Mouse (Mus musculus): Measurements from ENCODE around the gene Matn4. TPM values are rescaled to one million over a fixed set of nuclear protein-coding genes. Genes with fewer than 3 reads are reported as not detected.

Gene Matn4
- polyA plus RNA-seq, 1 experiment = 0.01 TPM

GRCm38 (mm10) chr2:164426121-164426520, 21.2 kb upstream of the Matn4 start:
- Histone ChIP-seq H3K27me3 (ENCODE audit: control insufficient read depth, insufficient read depth, insufficient read length) (no peaks in the 10 kb centered on the region), H3K4me3 (ENCODE audit: insufficient read depth, poor library complexity, severe bottlenecking) (no peak overlapping the region), H3K79me3 (ENCODE audit: low read depth) (peaks cover 17% of the 10 kb centered on the region), H3ac (ENCODE audit: control insufficient read depth, insufficient read length, low read depth) (no peak overlapping the region), H3K79me2 (ENCODE audit: control insufficient read depth, insufficient read depth) (peaks cover 41% of the 10 kb centered on the region), H3K36me3 (ENCODE audit: control insufficient read depth, insufficient read depth) (peaks cover 85% of the 10 kb centered on the region)
- TF ChIP-seq MYOG (IDR thresholded peaks at IDR 0.05; ENCODE audit: control insufficient read depth, extremely low read depth, insufficient read length) = no peak
- no peak for TF ChIP-seq USF1 (IDR thresholded peaks at IDR 0.05; ENCODE audit: low read depth)
- no peak for TF ChIP-seq CTCF (IDR thresholded peaks at IDR 0.05; ENCODE audit: control insufficient read depth, insufficient read depth, insufficient read length)
- TF ChIP-seq MAX (IDR thresholded peaks at IDR 0.05) = no peak
- no peak for TF ChIP-seq FOSL1 (IDR thresholded peaks at IDR 0.05; ENCODE audit: insufficient read depth, low read length, poor library complexity, severe bottlenecking)
- TF ChIP-seq CEBPB (IDR thresholded peaks at IDR 0.05; ENCODE audit: low read depth) = no peak
- no peak for TF ChIP-seq MYOD1 (IDR thresholded peaks at IDR 0.05; ENCODE audit: control insufficient read depth, insufficient read length, low read depth)

- no peaks in the 10 kb centered on the region for H3K27me3 ChIP-seq (ENCODE audit: control insufficient read depth, insufficient read depth, insufficient read length)
- peaks cover 79% of the 10 kb centered on the region for H3K36me3 ChIP-seq (ENCODE audit: control insufficient read depth, insufficient read depth)
Measured at GRCm38 (mm10) chr2:164425401-164425800, 20.4 kb upstream of the Matn4 start.

GRCm38 (mm10) chr2:164424406-164424805, 19.4 kb upstream of the Matn4 start:
- TF ChIP-seq CEBPB (IDR thresholded peaks at IDR 0.05; ENCODE audit: low read depth) (no peak), CTCF (IDR thresholded peaks at IDR 0.05; ENCODE audit: control insufficient read depth, insufficient read depth, insufficient read length) (no peak), FOSL1 (IDR thresholded peaks at IDR 0.05; ENCODE audit: insufficient read depth, low read length, poor library complexity, severe bottlenecking) (no peak), MYOG (IDR thresholded peaks at IDR 0.05; ENCODE audit: control insufficient read depth, extremely low read depth, insufficient read length) (no peak), USF1 (IDR thresholded peaks at IDR 0.05; ENCODE audit: low read depth) (no peak), MYOD1 (IDR thresholded peaks at IDR 0.05; ENCODE audit: control insufficient read depth, insufficient read length, low read depth) (no peak), MAX (IDR thresholded peaks at IDR 0.05) (no peak)
- Histone ChIP-seq H3K36me3 (ENCODE audit: control insufficient read depth, insufficient read depth) (peaks cover 69% of the 10 kb centered on the region), H3K79me2 (ENCODE audit: control insufficient read depth, insufficient read depth) (peaks cover 23% of the 10 kb centered on the region), H3K79me3 (ENCODE audit: low read depth) (peaks cover 4% of the 10 kb centered on the region), H3K4me3 (ENCODE audit: insufficient read depth, poor library complexity, severe bottlenecking) (no peak overlapping the region), H3K27me3 (ENCODE audit: control insufficient read depth, insufficient read depth, insufficient read length) (no peaks in the 10 kb centered on the region), H3ac (ENCODE audit: control insufficient read depth, insufficient read length, low read depth) (no peak overlapping the region)

More at GRCm38 (mm10) chr2:164425401-164425800, 20.4 kb upstream of the Matn4 start:
- TF ChIP-seq FOSL1 (IDR thresholded peaks at IDR 0.05; ENCODE audit: insufficient read depth, low read length, poor library complexity, severe bottlenecking) = no peak
- TF ChIP-seq CEBPB (IDR thresholded peaks at IDR 0.05; ENCODE audit: low read depth) = no peak
- no peak for TF ChIP-seq MAX (IDR thresholded peaks at IDR 0.05)
- no peak for TF ChIP-seq MYOD1 (IDR thresholded peaks at IDR 0.05; ENCODE audit: control insufficient read depth, insufficient read length, low read depth)
- no peak for TF ChIP-seq USF1 (IDR thresholded peaks at IDR 0.05; ENCODE audit: low read depth)
- TF ChIP-seq CTCF (IDR thresholded peaks at IDR 0.05; ENCODE audit: control insufficient read depth, insufficient read depth, insufficient read length) = no peak
- TF ChIP-seq MYOG (IDR thresholded peaks at IDR 0.05; ENCODE audit: control insufficient read depth, extremely low read depth, insufficient read length) = no peak
- H3K79me3 ChIP-seq (ENCODE audit: low read depth) = peaks cover 11% of the 10 kb centered on the region
- peaks cover 33% of the 10 kb centered on the region for H3K79me2 ChIP-seq (ENCODE audit: control insufficient read depth, insufficient read depth)
- H3K4me3 ChIP-seq (ENCODE audit: insufficient read depth, poor library complexity, severe bottlenecking) = no peak overlapping the region
- H3ac ChIP-seq (ENCODE audit: control insufficient read depth, insufficient read length, low read depth) = no peak overlapping the region

- peaks cover 14% of the 10 kb centered on the region for H3K79me2 ChIP-seq (ENCODE audit: control insufficient read depth, insufficient read depth)
- H3K79me3 ChIP-seq (ENCODE audit: low read depth) = no peaks in the 10 kb centered on the region
- H3K27me3 ChIP-seq (ENCODE audit: control insufficient read depth, insufficient read depth, insufficient read length) = no peaks in the 10 kb centered on the region
- peaks cover 59% of the 10 kb centered on the region for H3K36me3 ChIP-seq (ENCODE audit: control insufficient read depth, insufficient read depth)
- no peak overlapping the region for H3ac ChIP-seq (ENCODE audit: control insufficient read depth, insufficient read length, low read depth)
- no peak overlapping the region for H3K4me3 ChIP-seq (ENCODE audit: insufficient read depth, poor library complexity, severe bottlenecking)
- TF ChIP-seq MYOD1 (IDR thresholded peaks at IDR 0.05; ENCODE audit: control insufficient read depth, insufficient read length, low read depth) = no peak
- no peak for TF ChIP-seq FOSL1 (IDR thresholded peaks at IDR 0.05; ENCODE audit: insufficient read depth, low read length, poor library complexity, severe bottlenecking)
- TF ChIP-seq MYOG (IDR thresholded peaks at IDR 0.05; ENCODE audit: control insufficient read depth, extremely low read depth, insufficient read length) = no peak
- TF ChIP-seq USF1 (IDR thresholded peaks at IDR 0.05; ENCODE audit: low read depth) = no peak
- TF ChIP-seq CEBPB (IDR thresholded peaks at IDR 0.05; ENCODE audit: low read depth) = no peak
- no peak for TF ChIP-seq CTCF (IDR thresholded peaks at IDR 0.05; ENCODE audit: control insufficient read depth, insufficient read depth, insufficient read length)
- TF ChIP-seq MAX (IDR thresholded peaks at IDR 0.05) = no peak
Measured at GRCm38 (mm10) chr2:164423464-164423863, 18.5 kb upstream of the Matn4 start.

- no peaks in the 10 kb centered on the region for H3K27me3 ChIP-seq (ENCODE audit: control insufficient read depth, insufficient read depth, insufficient read length)
- peaks cover 53% of the 10 kb centered on the region for H3K36me3 ChIP-seq (ENCODE audit: control insufficient read depth, insufficient read depth)
- TF ChIP-seq MYOD1 (IDR thresholded peaks at IDR 0.05; ENCODE audit: control insufficient read depth, insufficient read length, low read depth) (no peak), FOSL1 (IDR thresholded peaks at IDR 0.05; ENCODE audit: insufficient read depth, low read length, poor library complexity, severe bottlenecking) (no peak), USF1 (IDR thresholded peaks at IDR 0.05; ENCODE audit: low read depth) (no peak), CEBPB (IDR thresholded peaks at IDR 0.05; ENCODE audit: low read depth) (no peak)
- H3K79me2 ChIP-seq (ENCODE audit: control insufficient read depth, insufficient read depth) = peaks cover 8% of the 10 kb centered on the region
- H3ac ChIP-seq (ENCODE audit: control insufficient read depth, insufficient read length, low read depth) = no peak overlapping the region
- H3K79me3 ChIP-seq (ENCODE audit: low read depth) = no peaks in the 10 kb centered on the region
- no peak overlapping the region for H3K4me3 ChIP-seq (ENCODE audit: insufficient read depth, poor library complexity, severe bottlenecking)
Measured at GRCm38 (mm10) chr2:164422675-164423393, 17.9 kb upstream of the Matn4 start.

All from C2C12 (cell line).